Mouse (Mus musculus): ENCODE measurements around the gene Il10. TPM values are rescaled to one million over a fixed set of nuclear protein-coding genes. Genes with fewer than 3 reads are reported as not detected.

Gene Il10
- total and polyA plus RNA-seq, 3 experiments = 236 to 903 (median 389) TPM

DNA sequence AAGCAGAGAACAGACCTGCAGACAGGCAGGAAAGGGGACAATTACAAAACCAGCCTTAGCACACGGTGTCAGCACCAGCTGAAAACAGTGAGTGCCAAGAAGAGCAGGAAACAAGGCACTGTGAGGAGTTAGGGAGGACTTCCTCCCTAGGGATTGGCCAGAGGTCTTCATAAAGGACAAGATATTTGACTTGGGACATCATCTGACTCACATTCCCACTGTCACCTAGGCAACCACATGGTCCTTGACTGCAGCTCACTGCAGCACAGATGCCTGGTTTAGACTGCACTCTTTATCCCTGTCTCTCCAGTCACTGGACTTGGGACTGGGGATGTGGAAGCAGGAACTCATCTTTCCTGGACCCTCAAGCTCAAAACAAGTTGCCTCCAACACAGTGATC is 24.1 kb upstream of the Il10 start:
- no peak overlapping the region for H3K4me3 ChIP-seq (replicated peaks in 1 of 3; ENCODE audit: low read depth in 2 of 3, low read length in 2 of 3, poor library complexity in 1 of 3)
- dilution Hi-C loops (cut with MboI; ENCODE audit: extremely low pct_ligation_motif_present, extremely low pct_unique_long_range_greater_than_20kb, low sequenced_read_pairs) = no loop called here
- H3K27me3 ChIP-seq (replicated peaks) = no peaks in the 10 kb centered on the region
- no peaks in the 10 kb centered on the region for H3K36me3 ChIP-seq (replicated peaks in 1 of 2; ENCODE audit: control insufficient read depth in 1 of 2, insufficient read depth in 1 of 2, low read length in 1 of 2)
- H3K9ac ChIP-seq (ENCODE audit: insufficient read depth, low read depth) = no peak overlapping the region
- no peaks in the 10 kb centered on the region; the same call in 1 of the 2 replicates for H3K79me2 ChIP-seq (replicated peaks; ENCODE audit: control insufficient read depth, extremely low read depth, insufficient read depth, poor library complexity, severe bottlenecking)
- DNase-seq (ENCODE audit: extremely low read depth) = no peak
- in situ Hi-C loops (cut with MboI; ENCODE audit: low pct_ligation_motif_present, low pct_unique_long_range_greater_than_20kb, low sequenced_read_pairs) = no loop called here
- no peak overlapping the region for H3K27ac ChIP-seq (ENCODE audit: insufficient read depth, low read depth)
- peaks cover 4% of the 10 kb centered on the region for H3K9me3 ChIP-seq (replicated peaks; ENCODE audit: low read length)
- TF ChIP-seq USF2 (conservative IDR thresholded peaks at IDR 0.05; ENCODE audit: low read depth, low read length) = no peak
- no peak for TF ChIP-seq TCF12 (IDR thresholded peaks at IDR 0.05; ENCODE audit: low read depth, low read length)
- TF ChIP-seq GABPA (IDR thresholded peaks at IDR 0.05; ENCODE audit: insufficient replicate concordance, low read depth, low read length) = no peak
- TF ChIP-seq TBP (conservative IDR thresholded peaks at IDR 0.05; ENCODE audit: low read depth, low read length) = no peak
- no peak for TF ChIP-seq ZC3H11A (IDR thresholded peaks at IDR 0.05; ENCODE audit: low read depth, low read length)
- no peak for TF ChIP-seq NRF1 (IDR thresholded peaks at IDR 0.05; ENCODE audit: low read depth, low read length)
- TF ChIP-seq SMC3 (IDR thresholded peaks at IDR 0.05; ENCODE audit: low read depth, low read length) = no peak
- TF ChIP-seq EP300 (IDR thresholded peaks at IDR 0.05; ENCODE audit: low read length) = no peak
- no peak for TF ChIP-seq MEF2A (IDR thresholded peaks at IDR 0.05; ENCODE audit: borderline replicate concordance, low read depth, low read length)
- TF ChIP-seq RCOR1 (conservative IDR thresholded peaks at IDR 0.05; ENCODE audit: low read depth, low read length) = no peak
- no peak for TF ChIP-seq E2F4 (IDR thresholded peaks at IDR 0.05; ENCODE audit: insufficient replicate concordance, low read depth, low read length)
- TF ChIP-seq CTCF (conservative IDR thresholded peaks at IDR 0.05 in 1 of 2, IDR thresholded peaks at IDR 0.05 in 1 of 2; ENCODE audit: low read depth in 2 of 2, low read length in 2 of 2) = no peak
- no peak for TF ChIP-seq JUN (IDR thresholded peaks at IDR 0.05; ENCODE audit: insufficient read depth, low read depth, low read length)
- TF ChIP-seq MAX (IDR thresholded peaks at IDR 0.05; ENCODE audit: low read length) = no peak
- no peak for TF ChIP-seq ETS1 (conservative IDR thresholded peaks at IDR 0.05; ENCODE audit: low read depth, low read length)
- TF ChIP-seq ELF1 (IDR thresholded peaks at IDR 0.05; ENCODE audit: low read depth, low read length) = no peak
- TF ChIP-seq RAD21 (IDR thresholded peaks at IDR 0.05; ENCODE audit: low read depth, low read length) = no peak
- no peak for TF ChIP-seq CHD1 (IDR thresholded peaks at IDR 0.05; ENCODE audit: low read depth, low read length)
- TF ChIP-seq KAT2A (IDR thresholded peaks at IDR 0.05; ENCODE audit: insufficient replicate concordance, low read length) = no peak
- no peak for TF ChIP-seq MXI1 (IDR thresholded peaks at IDR 0.05; ENCODE audit: low read depth, low read length)
- H3K4me1 ChIP-seq (ENCODE audit: control insufficient read depth in 1 of 2, insufficient read depth in 2 of 2) = peaks cover 37 to 93% of the 10 kb centered on the region in 2 experiments
- no peak overlapping the region for H3K4me2 ChIP-seq (ENCODE audit: insufficient read depth, low read depth, poor library complexity, severe bottlenecking)

DNA sequence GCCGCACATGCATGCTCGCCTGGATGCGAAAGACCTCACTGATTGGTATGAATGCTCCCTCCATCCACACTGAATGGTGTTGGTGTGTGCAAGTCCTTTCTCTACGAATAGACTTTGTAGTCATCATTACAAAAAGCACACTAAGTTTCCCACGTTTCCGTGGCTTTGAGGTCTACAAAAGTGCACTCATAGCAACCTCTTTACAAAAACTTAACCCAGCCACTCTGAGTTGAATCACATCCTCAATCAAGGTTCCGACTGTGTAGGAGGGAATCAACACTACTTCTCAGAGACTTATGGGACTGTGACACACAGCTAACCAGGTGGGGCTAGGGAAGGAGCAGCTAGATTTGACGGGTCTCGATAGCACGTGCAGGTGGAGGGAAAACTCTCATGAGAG is 23.3 kb upstream of the Il10 start:
- Histone ChIP-seq H3K27me3 (replicated peaks) (no peaks in the 10 kb centered on the region), H3K27ac (ENCODE audit: insufficient read depth, low read depth) (no peak overlapping the region), H3K4me3 (replicated peaks in 1 of 3; ENCODE audit: low read depth in 2 of 3, low read length in 2 of 3, poor library complexity in 1 of 3) (no peak overlapping the region), H3K4me1 (ENCODE audit: control insufficient read depth in 1 of 2, insufficient read depth in 2 of 2) (peaks cover 40 to 96% of the 10 kb centered on the region in 2 experiments), H3K4me2 (ENCODE audit: insufficient read depth, low read depth, poor library complexity, severe bottlenecking) (no peak overlapping the region), H3K36me3 (replicated peaks in 1 of 2; ENCODE audit: control insufficient read depth in 1 of 2, insufficient read depth in 1 of 2, low read length in 1 of 2) (no peaks in the 10 kb centered on the region), H3K79me2 (replicated peaks; ENCODE audit: control insufficient read depth, extremely low read depth, insufficient read depth, poor library complexity, severe bottlenecking) (no peaks in the 10 kb centered on the region; the same call in 1 of the 2 replicates), H3K9ac (ENCODE audit: insufficient read depth, low read depth) (no peak overlapping the region), H3K9me3 (replicated peaks; ENCODE audit: low read length) (no peaks in the 10 kb centered on the region)
- in situ Hi-C loops (cut with MboI; ENCODE audit: low pct_ligation_motif_present, low pct_unique_long_range_greater_than_20kb, low sequenced_read_pairs) (no loop called here), dilution Hi-C loops (cut with MboI; ENCODE audit: extremely low pct_ligation_motif_present, extremely low pct_unique_long_range_greater_than_20kb, low sequenced_read_pairs) (no loop called here)
- TF ChIP-seq ETS1 (conservative IDR thresholded peaks at IDR 0.05; ENCODE audit: low read depth, low read length) = no peak
- no peak for TF ChIP-seq USF2 (conservative IDR thresholded peaks at IDR 0.05; ENCODE audit: low read depth, low read length)
- TF ChIP-seq CHD2 (IDR thresholded peaks at IDR 0.05; ENCODE audit: low read length) = no peak
- no peak for TF ChIP-seq PAX5 (IDR thresholded peaks at IDR 0.05; ENCODE audit: low read length)
- TF ChIP-seq ZNF384 (IDR thresholded peaks at IDR 0.05; ENCODE audit: low read depth, low read length) = no peak
- TF ChIP-seq USF1 (IDR thresholded peaks at IDR 0.05; ENCODE audit: low read depth, low read length) = no peak
- TF ChIP-seq EP300 (IDR thresholded peaks at IDR 0.05; ENCODE audit: low read length) = no peak
- no peak for TF ChIP-seq SMC3 (IDR thresholded peaks at IDR 0.05; ENCODE audit: low read depth, low read length)
- TF ChIP-seq NRF1 (IDR thresholded peaks at IDR 0.05; ENCODE audit: low read depth, low read length) = no peak
- TF ChIP-seq HCFC1 (IDR thresholded peaks at IDR 0.05; ENCODE audit: low read depth, low read length) = no peak
- no peak for TF ChIP-seq UBTF (IDR thresholded peaks at IDR 0.05; ENCODE audit: low read depth, low read length)
- TF ChIP-seq TCF12 (IDR thresholded peaks at IDR 0.05; ENCODE audit: low read depth, low read length) = no peak
- no peak for TF ChIP-seq MAZ (IDR thresholded peaks at IDR 0.05; ENCODE audit: low read depth, low read length)
- TF ChIP-seq GABPA (IDR thresholded peaks at IDR 0.05; ENCODE audit: insufficient replicate concordance, low read depth, low read length) = no peak
- TF ChIP-seq MAX (IDR thresholded peaks at IDR 0.05; ENCODE audit: low read length) = no peak
- TF ChIP-seq SIN3A (IDR thresholded peaks at IDR 0.05; ENCODE audit: low read length) = no peak
- TF ChIP-seq E2F4 (IDR thresholded peaks at IDR 0.05; ENCODE audit: insufficient replicate concordance, low read depth, low read length) = no peak
- no peak for TF ChIP-seq POLR2A (IDR thresholded peaks at IDR 0.05; ENCODE audit: low read depth, low read length)
- no peak for DNase-seq (ENCODE audit: extremely low read depth)
